Mouse (Mus musculus) c-Kit-negative CD71-positive TER-119-positive erythroid progenitor cells, embryonic 14.5 days (primary cell): ENCODE measurements around the gene Ccdc174.
"Not testable (repeated sequence)": the region's sequence is repeated elsewhere in the genome, so short reads cannot be mapped to it uniquely, and the experiment has no call there.

Source experiments
- DNase-seq: peaks from one replicate; pipeline ENCODE4 v3.0.0-alpha.2; 2013; ENCODE audit warnings: low read depth, low spot score

The Ccdc174 gene

DNA sequence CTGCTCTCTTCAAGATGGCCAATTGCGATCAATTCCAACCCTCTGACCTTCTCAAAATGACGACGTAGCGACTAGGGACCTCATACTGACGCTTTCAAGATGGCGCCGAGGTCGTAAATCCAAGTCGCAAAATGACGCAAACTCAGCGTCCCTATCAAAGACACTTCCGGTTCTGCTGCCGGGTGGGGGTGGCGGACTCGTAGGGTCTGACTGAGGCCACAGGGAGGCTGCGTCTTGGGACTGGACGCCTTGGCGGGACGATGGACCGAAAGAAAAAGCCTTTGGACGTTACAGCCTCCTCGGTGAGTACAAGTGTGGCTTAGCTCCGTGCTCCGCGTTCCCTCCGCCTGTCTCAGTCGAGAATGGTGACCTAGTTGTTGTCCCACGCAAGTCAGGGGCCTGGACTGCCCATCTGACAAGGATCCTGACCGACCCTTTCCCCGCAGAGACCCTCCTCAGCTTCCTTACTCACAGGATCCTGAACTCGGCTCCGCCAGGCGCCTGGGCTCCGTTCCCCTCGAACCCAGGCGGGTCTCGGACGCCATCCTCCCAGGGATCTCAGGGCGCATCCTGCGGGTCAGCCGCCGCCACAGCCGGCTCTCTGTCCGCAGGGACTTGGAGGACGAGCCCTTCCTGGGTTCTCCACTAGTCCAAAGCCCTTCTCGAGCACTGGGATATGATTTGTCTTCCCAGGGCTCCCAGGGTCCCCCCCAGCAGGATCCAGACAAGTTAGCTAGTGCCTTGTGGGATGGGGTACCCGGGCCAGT lies at the start of gene Ccdc174:
TSS of gene Ccdc174 (plus strand) at position 169 of the 767 bp plus-strand sequence.
- peak; percentile 90 for DNase-seq

- DNase-seq, result no peak
Observed at GRCm38 (mm10) chr6:91832863-91833440, 44.9 kb upstream of the Ccdc174 start.

- DNase-seq, result no peak
Observed at GRCm38 (mm10) chr6:91839010-91839871, 38.6 kb upstream of the Ccdc174 start.

DNA sequence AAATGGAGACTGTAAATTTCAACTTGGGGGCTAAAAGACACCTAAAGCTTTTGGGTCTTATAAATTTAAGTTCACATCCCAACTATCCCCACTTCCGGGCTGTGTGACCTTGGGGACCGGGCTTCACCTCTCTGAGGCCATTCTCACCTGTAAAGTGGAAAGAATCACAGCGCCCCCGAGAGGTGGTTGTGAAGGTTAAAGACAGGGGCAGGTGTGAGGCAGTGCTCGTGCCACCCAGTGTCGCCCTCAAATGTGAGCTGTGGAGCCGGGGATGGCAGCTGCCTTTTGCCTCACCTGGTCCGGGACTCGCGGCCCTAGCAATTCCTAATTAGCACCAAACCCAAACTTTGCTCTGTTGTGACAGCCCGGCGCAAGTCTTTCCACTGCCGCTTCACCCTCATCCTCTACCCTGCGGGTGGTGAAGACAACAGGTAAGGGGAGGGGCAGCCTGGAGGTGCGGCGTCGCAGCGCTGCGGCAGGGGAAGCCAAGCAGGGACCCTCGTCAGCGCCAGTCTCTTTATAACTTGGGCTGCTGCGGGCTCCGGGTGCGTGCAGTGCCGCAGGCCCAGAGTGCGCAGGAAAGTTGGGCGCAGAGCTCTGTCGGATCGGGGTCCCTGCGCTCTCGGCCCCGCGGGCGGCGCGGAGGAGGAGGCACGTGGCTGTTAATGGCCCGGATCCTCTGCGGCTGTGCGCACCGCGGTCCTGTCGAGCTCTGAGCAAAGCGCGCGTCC lies 34.8 kb upstream of the Ccdc174 start:
- no peak for DNase-seq

DNA sequence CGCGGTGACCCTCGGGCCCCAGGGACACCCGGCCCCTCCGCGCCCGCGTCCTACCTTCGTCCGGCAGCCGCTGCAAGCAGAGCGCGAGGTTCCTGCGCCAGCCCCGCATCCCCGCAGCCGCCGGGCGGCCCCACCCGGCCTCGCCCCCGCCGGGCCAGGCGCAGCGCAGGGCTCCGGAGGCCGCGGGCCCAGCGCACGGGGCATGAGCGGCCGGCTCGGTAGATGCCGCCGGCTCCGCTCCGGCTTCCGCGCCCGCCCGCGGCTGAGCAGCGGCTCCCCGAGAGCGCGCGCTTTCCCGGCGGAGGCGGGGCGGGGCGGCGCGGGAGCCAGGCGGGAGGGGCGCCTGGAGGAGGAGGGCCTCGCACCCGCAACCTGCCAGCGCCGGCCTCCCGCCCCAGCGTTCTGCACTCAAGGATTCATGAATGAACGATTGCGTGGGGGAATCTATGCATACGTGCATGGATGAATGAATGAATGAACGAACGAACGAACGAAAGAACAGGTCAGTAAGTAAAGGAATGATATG lies 34.2 kb upstream of the Ccdc174 start:
- DNase-seq, result no peak

DNA sequence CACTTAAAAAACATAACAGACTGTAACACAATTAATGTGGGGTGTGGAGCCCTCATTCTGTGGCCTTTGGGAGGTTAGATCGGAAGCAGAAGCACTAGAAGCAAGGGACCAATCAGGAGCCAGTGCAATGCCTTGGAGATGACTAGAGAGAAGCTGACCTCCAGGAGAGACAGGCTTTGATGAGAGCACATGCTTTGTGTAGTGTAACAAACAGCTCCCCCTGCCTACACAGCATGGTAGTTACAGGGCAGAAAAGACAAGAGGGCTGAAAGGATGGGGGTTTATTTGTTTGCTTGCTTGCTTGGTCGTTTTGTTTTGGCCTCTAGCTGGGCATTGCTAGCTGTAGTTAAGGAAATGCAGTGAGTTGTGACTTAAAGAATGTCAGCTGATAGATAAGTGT lies 25.3 kb upstream of the Ccdc174 start:
- DNase-seq, result no peak

- DNase-seq, result no peak
Observed at GRCm38 (mm10) chr6:91858339-91858738, 19.5 kb upstream of the Ccdc174 start.

GRCm38 (mm10) chr6:91862848-91863247 lies 15.0 kb upstream of the Ccdc174 start:
- DNase-seq, result no peak

DNA sequence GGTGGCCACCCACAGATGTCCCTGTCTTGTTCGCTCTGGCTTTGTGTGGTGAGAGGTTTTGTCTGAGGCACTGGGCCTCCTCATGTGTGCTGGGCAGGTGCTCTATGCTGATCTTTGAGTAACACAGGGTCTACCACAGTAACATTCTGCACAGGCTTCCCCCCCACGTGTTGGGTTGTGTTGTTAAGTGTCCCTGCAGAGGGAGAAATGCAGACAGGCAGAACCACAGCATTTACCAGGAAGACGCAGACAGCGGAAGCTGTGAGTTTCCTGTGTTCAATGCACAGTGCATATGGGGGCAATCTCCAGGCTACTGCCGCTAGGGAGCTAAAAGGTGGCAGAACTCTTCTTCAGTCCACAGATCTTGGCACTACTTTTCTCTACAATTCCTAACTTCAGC lies 13.3 kb upstream of the Ccdc174 start:
- DNase-seq, result no peak

DNA sequence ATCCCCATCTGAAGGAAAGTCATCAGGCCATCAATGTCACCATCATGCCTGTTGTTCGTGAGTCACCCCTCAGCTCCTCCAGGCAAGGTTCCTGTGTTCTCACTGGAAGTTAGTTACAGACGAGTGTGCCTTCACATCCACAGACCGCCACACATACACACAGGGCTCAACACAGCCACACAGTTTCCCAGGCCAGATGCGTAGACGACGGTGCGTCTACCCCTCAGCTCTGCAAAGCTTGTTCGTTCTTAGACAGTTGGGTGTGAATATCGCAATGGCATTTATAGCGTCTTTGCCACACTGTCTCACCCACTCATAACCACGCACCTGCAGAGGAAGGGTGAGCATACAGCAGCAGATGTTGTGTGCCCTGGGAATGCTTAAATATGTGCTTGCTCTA lies 12.3 kb upstream of the Ccdc174 start:
- DNase-seq, result no peak

DNA sequence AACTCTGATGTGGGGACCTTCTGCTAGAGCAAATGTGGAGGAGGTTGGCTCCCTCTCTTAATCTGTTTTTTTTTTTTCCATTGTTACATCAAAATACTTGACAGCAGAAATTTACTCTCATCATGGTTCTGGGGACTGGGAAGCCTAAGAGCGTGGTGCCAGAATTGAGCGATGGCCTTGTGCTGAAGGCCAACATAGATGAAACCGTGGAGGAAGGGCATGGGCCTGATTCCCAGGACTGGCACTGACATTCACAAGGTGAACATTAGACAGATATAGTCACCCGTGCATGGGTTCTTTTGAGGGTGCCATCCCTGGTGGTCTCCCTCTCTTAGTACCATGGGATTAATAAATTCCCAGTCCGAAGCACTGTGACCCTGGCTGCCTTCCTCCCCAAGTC lies 9.8 kb upstream of the Ccdc174 start:
- no peak for DNase-seq

- DNase-seq, result no peak
Observed at GRCm38 (mm10) chr6:91872781-91873180, 5.1 kb upstream of the Ccdc174 start.

DNA sequence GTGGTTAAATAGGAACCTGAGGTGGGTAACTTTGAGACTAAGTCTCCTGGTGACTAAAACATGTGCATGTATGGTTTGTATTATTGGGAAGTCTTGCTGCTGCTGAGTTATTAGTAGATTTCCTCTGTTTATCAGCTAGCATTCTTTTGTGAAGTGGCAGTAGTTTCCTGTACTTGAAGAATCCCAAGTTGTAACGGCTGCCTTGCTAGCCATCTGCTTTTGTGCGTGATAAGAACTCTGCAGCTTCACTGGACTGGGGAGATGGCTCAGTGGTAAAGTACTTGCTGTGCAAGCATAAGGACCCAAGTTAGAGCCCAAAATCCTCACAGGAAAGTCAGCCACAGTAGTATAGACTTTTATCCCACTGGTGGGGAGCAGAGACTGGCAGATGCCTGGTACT lies 6.0 kb downstream of the Ccdc174 start:
- DNase-seq, result no peak

DNA sequence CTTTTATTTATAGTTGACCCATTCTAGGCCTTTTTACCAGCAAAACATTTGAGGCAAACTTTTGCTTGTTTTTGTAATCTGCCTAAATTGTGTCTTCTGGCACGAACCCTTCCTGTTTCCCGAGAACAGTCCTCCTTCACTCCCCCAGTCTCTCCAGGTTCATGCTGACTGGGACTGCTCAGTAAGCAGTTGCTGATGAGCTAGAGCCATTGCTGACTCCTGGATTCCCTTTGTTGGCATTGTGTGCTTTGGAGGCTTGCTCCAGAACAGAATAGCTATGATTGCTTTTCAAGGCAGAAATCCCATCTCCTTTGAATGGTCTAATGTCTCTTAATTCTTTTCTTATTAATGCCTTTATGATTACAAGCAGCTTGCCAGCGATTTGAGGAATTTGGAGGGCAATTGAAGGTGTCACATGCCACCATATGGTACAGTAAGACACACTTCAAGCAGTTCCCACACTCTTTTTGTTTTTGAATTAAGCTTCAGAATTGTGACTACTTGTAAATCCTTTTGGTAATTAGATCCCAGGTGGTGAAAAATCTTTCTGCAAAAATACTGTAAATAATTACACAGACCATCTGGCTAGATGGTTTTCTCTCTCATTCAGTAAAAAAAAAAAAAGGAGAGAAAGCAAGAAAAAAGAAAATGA lies 11.5 kb downstream of the Ccdc174 start:
- no peak for DNase-seq

DNA sequence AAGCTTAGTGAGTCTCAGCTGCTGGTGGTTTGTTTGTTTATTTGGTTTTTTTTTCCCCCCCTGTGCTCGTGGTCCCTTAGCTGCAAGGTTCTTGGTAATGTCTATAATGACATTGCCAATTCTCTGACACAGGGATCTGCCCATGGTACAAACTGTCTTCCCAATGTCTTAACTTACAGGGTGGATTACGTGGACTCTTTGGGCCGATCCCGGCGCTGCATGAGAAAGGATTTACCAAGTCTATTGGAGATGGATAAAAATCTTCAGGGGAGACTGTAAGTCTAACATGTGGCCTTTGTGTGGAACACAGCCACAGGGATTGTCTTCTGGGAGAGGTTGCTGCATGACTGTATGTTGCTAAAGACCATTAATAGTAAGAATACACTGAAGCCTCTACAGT lies 12.8 kb downstream of the Ccdc174 start:
- DNase-seq, result no peak

- DNase-seq, result no peak
Observed at GRCm38 (mm10) chr6:91891776-91892175, 13.9 kb downstream of the Ccdc174 start.

GRCm38 (mm10) chr6:91896783-91897182 lies 18.9 kb downstream of the Ccdc174 start:
- no peak for DNase-seq

DNA sequence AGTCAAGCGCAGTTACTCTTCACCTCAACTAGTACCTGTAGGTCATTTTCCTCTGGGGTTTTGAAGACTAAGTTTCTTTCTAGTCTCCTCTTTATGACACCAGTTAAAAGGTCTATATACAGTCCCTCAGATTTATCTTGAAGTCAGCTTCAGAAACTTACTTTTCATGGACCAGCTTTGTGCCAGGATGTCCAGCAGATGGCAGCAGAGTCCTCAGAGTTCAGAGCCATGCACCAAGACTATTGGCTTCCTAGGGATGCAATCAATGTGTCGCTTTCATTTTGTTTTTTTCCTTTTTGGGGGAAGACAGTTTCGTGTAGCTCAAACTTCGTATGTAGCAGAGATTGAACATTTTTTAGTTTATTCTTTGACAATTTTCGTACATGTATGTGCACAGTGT lies 23.7 kb downstream of the Ccdc174 start:
- peak; percentile 64 for DNase-seq

GRCm38 (mm10) chr6:91902509-91902908 lies 24.7 kb downstream of the Ccdc174 start, which contains the start of gene 4930590J08Rik:
TSS of gene 4930590J08Rik (plus strand) at chr6:91902809.
- not testable (repeated sequence) for DNase-seq

- no peak for DNase-seq
Observed at GRCm38 (mm10) chr6:91914011-91914410, 36.2 kb downstream of the Ccdc174 start.

DNA sequence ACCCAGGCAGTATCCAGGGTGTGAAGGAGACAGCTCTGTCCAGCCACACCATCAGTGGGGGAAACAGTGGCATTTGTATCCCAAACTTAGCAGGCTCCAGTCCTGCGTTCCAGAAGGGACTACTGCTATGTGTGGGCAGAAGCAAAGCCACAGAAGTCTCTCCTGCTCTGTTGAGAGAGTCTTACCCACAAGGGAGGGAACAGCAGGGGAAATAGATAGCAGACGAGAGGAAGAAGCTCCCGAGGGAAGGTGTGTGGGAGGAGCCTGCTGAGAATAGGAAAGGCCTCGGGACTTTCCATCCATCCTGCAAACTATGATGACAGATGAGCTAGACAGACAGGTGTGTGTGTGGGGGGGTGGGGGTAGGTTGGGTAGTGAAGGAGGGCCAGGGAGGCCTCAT lies 39.4 kb downstream of the Ccdc174 start:
- no peak for DNase-seq
